Comparison of ENCODE assay signal across 9 mouse cellular contexts in genomic region chr5:140571673-140572072, GRCm38 (mm10). TPM values are rescaled to one million over a fixed set of nuclear protein-coding genes. Genes with fewer than 3 reads are reported as not detected.
DNase-seq lines count a peak whose midpoint lies in the region; ATAC-seq lines count a peak whose summit lies in the region.
"Had no signal": no experiment of that assay in that cellular context is flagged by ENCODE, and none has a peak within 500 bp of the region (broad histone marks: within the 10 kb centered on the region; RNA-seq: fewer than 3 reads in every experiment).

No protein-coding gene starts in this region.

- WGBS in heart, embryonic 16.5 days = 32% methylated on average over 10 of the region's 10 CpGs
- 58% methylated on average over 10 of the region's 10 CpGs for WGBS in lung, embryonic 15.5 days

- DNase-seq in cerebellum, adult 11-12 months = peak; percentile 11
- DNase-seq in cerebellum, adult 9-10 months = no peak
- DNase-seq in ovary, postnatal 14 days (ENCODE audit: low spot score) = peak; percentile 48
- DNase-seq in ovary, postnatal 10 days (ENCODE audit: low spot score) = no peak
- no peak for DNase-seq in thymus, postnatal 4 days
- no peak for DNase-seq in thymus, postnatal 25 days

- peaks cover 24% of the 10 kb centered on the region for H3K4me1 ChIP-seq in heart, embryonic 16.5 days (ENCODE audit: control insufficient read depth, insufficient read depth, low read length)
- H3K4me1 ChIP-seq in lung, embryonic 15.5 days = peaks cover 28% of the 10 kb centered on the region

- no peaks in the 10 kb centered on the region for H3K9me3 ChIP-seq in heart, embryonic 16.5 days (replicated peaks; ENCODE audit: control insufficient read depth, low read length)
- H3K9me3 ChIP-seq in lung, embryonic 15.5 days = no peaks in the 10 kb centered on the region

- peak overlapping the region; percentile 28; the same call in 1 of the 2 replicates for H3K27ac ChIP-seq in heart, embryonic 16.5 days (ENCODE audit: low read length)
- H3K27ac ChIP-seq in lung, embryonic 15.5 days = 0 out of 2 replicates have a peak overlapping the region, but pooled peaks have one; percentile 3

- H3K4me2 ChIP-seq in heart, embryonic 16.5 days (ENCODE audit: low read depth, low read length) = no peak overlapping the region
- H3K4me2 ChIP-seq in lung, embryonic 15.5 days = no peak overlapping the region

- no peak overlapping the region for H3K9ac ChIP-seq in heart, embryonic 16.5 days (ENCODE audit: low read length)
- H3K9ac ChIP-seq in lung, embryonic 15.5 days = no peak overlapping the region

- H3K36me3 ChIP-seq in heart, embryonic 16.5 days (ENCODE audit: control insufficient read depth, insufficient read depth) = no peaks in the 10 kb centered on the region
- no peaks in the 10 kb centered on the region for H3K36me3 ChIP-seq in lung, embryonic 15.5 days

- ATAC-seq in heart, embryonic 16.5 days (replicated peaks; ENCODE audit: extremely low read depth, insufficient read depth, low FRiP score) = peak; percentile 42; the same call in 1 of the 2 replicates
- no peak for ATAC-seq in lung, embryonic 15.5 days (ENCODE audit: borderline replicate concordance, extremely low read depth, low FRiP score, low TSS enrichment)

- no peak overlapping the region for H3K4me3 ChIP-seq in heart, embryonic 16.5 days (ENCODE audit: low read length)
- no peak overlapping the region for H3K4me3 ChIP-seq in lung, embryonic 15.5 days

- no peaks in the 10 kb centered on the region for H3K27me3 ChIP-seq in heart, embryonic 16.5 days (ENCODE audit: control insufficient read depth, insufficient read depth, low read length)
- no peaks in the 10 kb centered on the region for H3K27me3 ChIP-seq in lung, embryonic 15.5 days

RNA-seq across cellular contexts. Expression of gene Grifin, which starts 6.8 kb away (rescaled TPM):
- 0.79 and 0.98 TPM in 2 replicates for polyA plus RNA-seq in heart, embryonic 16.5 days (2015; fragmentation: Nextera tagmentation; extraction: Ambion mirVana)
- 0.28 TPM in 1 of 2 replicates, not detected in the other for polyA plus RNA-seq in lung, embryonic 15.5 days (2015; fragmentation: Nextera tagmentation; extraction: Ambion mirVana)
- polyA plus RNA-seq: intestine, embryonic 14.5 days had no signal

RNA-seq across cellular contexts. Expression of gene Lfng, which starts 35.4 kb away (rescaled TPM):
- 6.2 and 7.7 TPM in 2 replicates for polyA plus RNA-seq in heart, embryonic 16.5 days (2015; fragmentation: Nextera tagmentation; extraction: Ambion mirVana)
- 22.5 and 27.8 TPM in 2 replicates for polyA plus RNA-seq in lung, embryonic 15.5 days (2015; fragmentation: Nextera tagmentation; extraction: Ambion mirVana)

Comparison
In these comparisons a context has a peak if more than half of its experiments do, and no peak if none do; other contexts are left out.
1. DNase-seq: peak in cerebellum, adult 11-12 months (single experiment) and ovary, postnatal 14 days (single experiment); none in cerebellum, adult 9-10 months (single experiment), ovary, postnatal 10 days (single experiment), thymus, postnatal 4 days (single experiment) and thymus, postnatal 25 days (single experiment).